Mouse (Mus musculus) brain, adult 2 months (tissue): Measurements from ENCODE around the gene Rps18.
"Not testable (repeated sequence)": the region's sequence is repeated elsewhere in the genome, so short reads cannot be mapped to it uniquely, and the experiment has no call there.

Experiments used
- DNase-seq: peaks from one replicate; pipeline ENCODE4 v3.0.0; 2011; ENCODE audit warnings: low read depth, low spot score

The Rps18 gene

GRCm38 (mm10) chr17:33968489-33968888 is 12.7 kb upstream of the Rps18 start:
- peak; percentile 88 for DNase-seq

GRCm38 (mm10) chr17:33965846-33966550 is 10.2 kb upstream of the Rps18 start:
- DNase-seq = no peak

GRCm38 (mm10) chr17:33965082-33965845 is 9.5 kb upstream of the Rps18 start:
- DNase-seq = no peak

GRCm38 (mm10) chr17:33962876-33963275 is 7.1 kb upstream of the Rps18 start:
- no peak for DNase-seq

DNA sequence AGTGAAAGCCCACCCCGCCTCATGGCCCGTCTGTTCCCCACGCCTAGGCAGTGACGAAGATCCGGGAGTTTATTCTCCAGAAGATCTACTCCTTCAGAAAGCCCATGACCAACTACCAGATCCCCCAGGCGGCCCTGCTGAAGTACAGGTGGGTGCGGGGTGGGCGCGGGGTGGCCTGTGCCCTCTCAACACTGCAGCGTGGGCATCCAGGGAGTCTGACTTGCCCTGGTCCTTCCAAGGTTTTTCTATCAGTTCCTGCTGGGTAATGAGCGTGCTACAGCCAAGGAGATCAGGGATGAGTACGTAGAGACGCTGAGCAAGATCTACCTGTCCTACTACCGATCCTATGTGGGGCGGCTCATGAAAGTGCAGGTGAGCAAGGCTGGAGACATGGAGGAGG is 4.1 kb upstream of the Rps18 start:
- no peak for DNase-seq

DNA sequence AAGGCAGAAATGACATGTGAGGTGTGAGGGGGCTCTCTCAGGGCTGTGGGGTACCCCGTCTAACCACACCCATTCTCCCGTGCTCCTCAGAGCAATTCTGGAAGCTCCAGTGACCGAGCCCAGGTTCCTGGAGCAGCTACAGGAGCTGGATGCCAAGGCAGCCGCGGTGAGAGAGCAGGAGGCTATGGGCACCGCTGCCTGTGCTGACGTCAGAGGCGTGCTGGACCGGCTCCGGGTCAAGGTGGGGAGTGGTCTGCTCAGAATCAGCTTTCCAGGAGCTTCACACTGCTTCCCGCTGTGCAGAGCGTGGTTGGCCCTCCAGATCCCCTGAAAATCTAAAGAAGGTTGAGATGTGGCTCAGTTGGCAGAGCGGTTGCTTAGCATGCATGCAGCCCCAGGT is 3.3 kb upstream of the Rps18 start:
- DNase-seq = no peak

GRCm38 (mm10) chr17:33958451-33958850 is 2.6 kb upstream of the Rps18 start:
- DNase-seq = no peak

GRCm38 (mm10) chr17:33957493-33957892 is 1.7 kb upstream of the Rps18 start:
- DNase-seq = no peak

GRCm38 (mm10) chr17:33956336-33956735 is 535 bp upstream of the Rps18 start:
- no peak for DNase-seq

DNA sequence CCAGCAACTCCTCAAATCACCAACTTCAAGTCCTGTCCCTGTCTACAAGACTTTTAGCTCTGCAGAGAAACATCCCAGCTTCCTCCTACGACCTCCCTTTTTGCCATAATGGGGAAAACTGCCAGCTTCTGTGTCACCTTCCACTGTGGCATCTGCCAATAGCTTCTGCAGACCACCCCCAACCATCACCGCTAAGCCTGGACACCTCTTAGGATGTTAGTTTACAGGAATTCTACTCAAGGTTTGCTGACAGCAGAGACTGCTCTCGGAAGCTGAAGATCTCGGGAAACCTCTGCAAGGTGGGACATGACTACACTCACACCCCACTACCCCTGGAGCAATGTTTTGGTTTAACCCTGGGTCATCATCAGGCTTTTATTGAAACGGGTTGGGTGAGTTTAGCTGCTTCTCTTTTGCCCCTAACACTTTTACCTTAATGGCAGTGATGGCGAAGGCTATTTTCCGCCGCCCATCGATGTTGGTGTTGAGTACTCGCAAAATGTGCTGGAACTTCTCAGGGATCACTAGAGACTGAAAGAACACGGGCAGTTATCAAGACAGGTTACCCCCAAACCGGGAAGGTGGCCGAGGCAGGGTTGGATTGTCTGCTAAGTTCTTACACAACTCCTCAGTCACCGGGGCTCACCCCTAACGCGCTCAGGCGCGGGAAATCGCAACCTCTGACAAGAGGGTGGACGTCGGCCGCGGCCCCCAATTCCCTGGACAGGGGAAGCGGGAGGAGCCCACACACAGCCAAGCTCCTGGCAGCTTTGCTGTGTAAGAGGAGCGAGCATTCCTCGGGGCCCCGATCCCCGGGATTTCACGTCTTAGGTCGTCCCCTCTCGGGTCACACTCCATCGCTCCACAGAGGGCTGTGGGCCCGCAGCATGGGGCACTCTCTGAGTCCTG is 901 bp downstream of the Rps18 start:
- DNase-seq = no peak

- no peak for DNase-seq
Measured at GRCm38 (mm10) chr17:33953961-33954565, 1.7 kb downstream of the Rps18 start.

GRCm38 (mm10) chr17:33953310-33953709 is 2.5 kb downstream of the Rps18 start:
- DNase-seq = no peak

- DNase-seq = no peak
Measured at GRCm38 (mm10) chr17:33952879-33953278, 2.9 kb downstream of the Rps18 start.

DNA sequence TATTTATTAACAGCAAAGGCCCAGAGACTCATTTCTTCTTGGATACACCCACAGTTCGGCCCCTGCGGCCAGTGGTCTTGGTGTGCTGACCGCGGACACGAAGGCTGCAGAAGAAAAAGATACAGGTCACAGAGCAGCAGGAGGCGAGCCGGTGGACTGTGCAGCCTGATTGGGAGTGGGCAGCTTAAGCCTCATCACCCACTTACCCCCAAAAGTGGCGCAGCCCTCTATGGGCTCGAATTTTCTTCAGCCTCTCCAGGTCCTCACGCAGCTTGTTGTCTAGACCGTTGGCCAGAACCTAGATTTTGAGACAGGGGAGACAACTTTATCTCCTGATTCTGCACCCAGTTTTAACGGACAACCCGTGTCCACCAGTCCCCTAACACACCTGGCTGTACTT is 3.8 kb downstream of the Rps18 start:
- not testable (repeated sequence) for DNase-seq

DNA sequence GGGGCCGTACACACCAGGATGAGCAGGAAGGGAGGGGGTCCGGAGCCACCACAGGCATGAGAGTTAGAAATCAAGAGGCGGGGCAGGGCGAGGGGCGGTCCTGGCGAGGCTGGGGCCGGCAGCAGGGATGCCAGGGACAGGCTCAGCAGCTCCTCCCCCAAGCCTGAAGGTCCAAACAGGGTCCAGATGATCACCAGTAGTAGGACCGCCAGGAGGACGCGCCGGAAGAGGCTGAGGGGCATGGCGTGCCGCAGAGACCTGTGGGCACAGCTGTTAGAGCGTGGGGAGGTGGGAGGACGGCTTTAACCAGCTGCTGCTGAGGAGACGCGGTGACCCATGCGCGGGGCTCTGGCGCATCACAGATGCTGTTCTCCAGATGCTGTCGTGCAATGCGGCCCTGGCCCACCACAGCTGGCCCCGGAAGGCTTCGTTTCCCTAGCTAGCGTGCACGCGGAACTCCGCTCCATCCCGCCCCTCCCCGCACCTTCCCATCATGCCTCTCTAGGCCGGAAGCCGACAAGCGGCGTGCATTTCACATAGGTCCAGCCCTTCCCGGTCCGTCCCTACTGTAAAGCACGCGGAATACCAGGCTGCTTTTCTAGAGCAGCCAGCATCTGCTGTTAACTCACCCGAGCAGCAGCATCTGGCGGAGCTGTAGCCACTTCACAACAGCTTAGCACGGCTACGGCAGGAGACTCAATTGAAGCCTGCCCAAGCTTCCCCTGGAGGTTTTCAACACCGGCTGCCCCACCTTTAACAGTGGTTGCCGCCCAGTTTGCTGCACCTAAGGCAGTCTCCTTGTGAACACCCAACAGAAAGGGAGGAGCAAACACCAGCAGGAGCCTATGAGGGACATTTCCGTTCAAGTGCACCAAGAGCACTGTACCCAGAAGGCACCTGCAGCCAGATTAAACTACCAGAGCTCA is 4.5 kb downstream of the Rps18 start, which contains the start of gene B3galt4:
Gene B3galt4, minus strand, starts transcription at position 468 of the 926 bp plus-strand sequence.
- DNase-seq = peak; percentile 94

- no peak for DNase-seq
Measured at GRCm38 (mm10) chr17:33950131-33950625, 5.6 kb downstream of the Rps18 start.

GRCm38 (mm10) chr17:33948905-33949537 is 6.8 kb downstream of the Rps18 start:
- DNase-seq = no peak

DNA sequence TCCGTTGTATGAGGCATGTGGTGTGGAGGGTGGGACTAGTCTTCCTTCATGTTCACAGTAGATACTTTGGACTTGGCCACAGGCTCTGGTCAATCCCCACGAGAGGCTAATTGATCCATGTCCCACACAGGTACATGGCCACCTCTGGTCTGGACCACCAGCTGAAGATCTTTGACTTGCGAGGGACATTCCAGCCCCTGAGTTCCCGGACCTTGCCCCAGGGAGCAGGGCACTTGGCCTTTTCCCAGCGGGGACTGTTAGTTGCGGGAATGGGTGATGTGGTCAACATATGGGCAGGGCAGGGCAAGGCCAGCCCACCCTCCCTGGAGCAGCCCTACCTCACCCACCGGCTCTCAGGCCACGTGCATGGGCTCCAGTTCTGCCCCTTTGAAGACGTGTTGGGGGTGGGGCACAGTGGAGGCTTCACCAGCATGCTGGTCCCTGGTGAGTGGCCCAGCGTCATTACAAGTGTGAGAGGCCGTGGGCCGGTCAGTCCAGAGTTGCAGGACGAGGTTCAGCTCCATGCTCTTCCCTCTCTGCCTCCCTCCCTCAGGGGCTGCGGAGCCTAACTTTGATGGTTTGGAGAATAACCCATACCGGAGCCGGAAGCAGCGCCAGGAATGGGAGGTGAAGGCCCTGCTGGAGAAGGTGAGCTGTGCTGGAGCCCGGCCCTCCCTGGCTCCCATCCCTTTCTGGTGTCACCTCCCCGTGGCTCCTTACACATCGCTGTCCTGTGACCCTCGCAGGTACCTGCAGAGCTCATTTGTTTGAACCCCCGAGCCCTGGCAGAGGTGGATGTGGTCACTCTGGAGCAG is 7.5 kb downstream of the Rps18 start:
- no peak for DNase-seq
